Mouse (Mus musculus) MEL (cell line): Measurements from ENCODE around the gene Birc5. TPM values are rescaled to one million over a fixed set of nuclear protein-coding genes. Genes with fewer than 3 reads are reported as not detected.
A peak's percentile ranks its signal among the peaks of the same experiment; 100 is the strongest.

Experiments used
- DNase-seq: peaks from one replicate; pipeline ENCODE4 v3.0.0; 2011; ENCODE audit warnings: low read depth, low spot score
- H3K27ac ChIP-seq: 2 replicates; pipeline ENCODE4 v1.5.1; 2012; ENCODE audit warnings: low read depth, mild to moderate bottlenecking, control low read depth, low read length, moderate library complexity; ENCODE audit not compliant: control insufficient read depth
- H3K27me3 ChIP-seq, 2 experiments: fragments of 150-350 bp in 1 of 2; sonication (generic) in 1 of 2; 2 replicates each; pipeline ENCODE4 v1.6.1; 2012; ENCODE audit warnings: low read length in 2 of 2, mild to moderate bottlenecking in 2 of 2, improper control_type of control experiment in 1 of 2, moderate library complexity in 1 of 2; ENCODE audit not compliant: insufficient read depth in 2 of 2, control insufficient read depth in 1 of 2
- H3K36me3 ChIP-seq, 2 experiments: 2 replicates each; pipeline ENCODE4 v1.6.1; 2012 to 2014; ENCODE audit warnings: low read length in 2 of 2, improper control_type of control experiment in 1 of 2, inconsistent platforms in 1 of 2, mild to moderate bottlenecking in 1 of 2; ENCODE audit not compliant: insufficient read depth in 2 of 2, control insufficient read depth in 1 of 2
- H3K4me1 ChIP-seq, 2 experiments: fragments of 150-350 bp in 1 of 2; sonication (generic) in 1 of 2; 2 replicates each; pipeline ENCODE4 v1.6.1; 2012; ENCODE audit warnings: low read length in 2 of 2, improper control_type of control experiment in 1 of 2, mild to moderate bottlenecking in 1 of 2; ENCODE audit not compliant: insufficient read depth in 2 of 2, control insufficient read depth in 1 of 2
- H3K4me3 ChIP-seq, 2 experiments: fragments of 150-350 bp in 1 of 2; sonication (generic) in 1 of 2; 2 replicates each; pipeline ENCODE4 v1.5.1; 2012; ENCODE audit warnings: low read depth in 2 of 2, low read length in 2 of 2, mild to moderate bottlenecking in 2 of 2, moderate library complexity in 2 of 2, control low read depth in 1 of 2, improper control_type of control experiment in 1 of 2; ENCODE audit not compliant: control insufficient read depth in 1 of 2, insufficient read depth in 1 of 2
- H3K79me2 ChIP-seq: 2 replicates; pipeline ENCODE4 v1.6.1; 2012; ENCODE audit warnings: mild to moderate bottlenecking, low read length, moderate library complexity; ENCODE audit not compliant: control insufficient read depth, poor library complexity, insufficient read depth
- H3K9ac ChIP-seq: 2 replicates; pipeline ENCODE4 v1.6.1; 2012; ENCODE audit warnings: low read depth, mild to moderate bottlenecking, control low read depth, low read length, moderate library complexity; ENCODE audit not compliant: control insufficient read depth, poor library complexity, severe bottlenecking
- H3K9me3 ChIP-seq: fragments of 150-350 bp; sonication (generic); replicated peaks from 2 replicates; pipeline ENCODE4 v1.6.1; 2012; ENCODE audit warnings: mild to moderate bottlenecking, low read length, improper control_type of control experiment, moderate library complexity; ENCODE audit not compliant: insufficient read depth
- BHLHE40 ChIP-seq: IDR thresholded peaks from 2 replicates; pipeline ENCODE4 v1.6.1; 2012; ENCODE audit warnings: low read depth, mild to moderate bottlenecking, inconsistent platforms, low read length, improper control_type of control experiment, borderline replicate concordance
- CHD1 ChIP-seq: IDR thresholded peaks from 2 replicates; pipeline ENCODE4 v1.6.1; 2012; ENCODE audit warnings: low read depth, mild to moderate bottlenecking, inconsistent platforms, low read length, improper control_type of control experiment
- CHD2 ChIP-seq: IDR thresholded peaks from 2 replicates; pipeline ENCODE4 v1.6.1; 2011; ENCODE audit warnings: low read length, improper control_type of control experiment
- CTCF ChIP-seq, 3 experiments: IDR thresholded peaks in 2 of 3; conservative IDR thresholded peaks in 1 of 3; 2 replicates each; pipeline ENCODE4 v1.5.1; 2011 to 2012; ENCODE audit warnings: low read length in 3 of 3, low read depth in 2 of 3, mild to moderate bottlenecking in 2 of 3, improper control_type of control experiment in 1 of 3, inconsistent platforms in 1 of 3, mixed read lengths in 1 of 3, moderate library complexity in 1 of 3; ENCODE audit not compliant: control insufficient read depth in 1 of 3, insufficient read depth in 1 of 3, poor library complexity in 1 of 3, severe bottlenecking in 1 of 3
- E2F4 ChIP-seq: IDR thresholded peaks from 2 replicates; pipeline ENCODE4 v1.6.1; 2011; ENCODE audit warnings: low read depth, low read length, improper control_type of control experiment, borderline replicate concordance
- ELF1 ChIP-seq: IDR thresholded peaks from 2 replicates; pipeline ENCODE4 v1.6.1; 2014; ENCODE audit warnings: low read depth, mild to moderate bottlenecking, inconsistent platforms, low read length, improper control_type of control experiment, moderate library complexity
- ETS1 ChIP-seq: IDR thresholded peaks from 2 replicates; pipeline ENCODE4 v1.6.1; 2012; ENCODE audit warnings: low read depth, mild to moderate bottlenecking, inconsistent platforms, low read length, improper control_type of control experiment, moderate library complexity
- GATA1 ChIP-seq: IDR thresholded peaks from 2 replicates; pipeline ENCODE4 v1.6.1; 2011; ENCODE audit warnings: low read depth, low read length, improper control_type of control experiment
- HCFC1 ChIP-seq: IDR thresholded peaks from 2 replicates; pipeline ENCODE4 v1.6.1; 2012; ENCODE audit warnings: low read depth, mild to moderate bottlenecking, inconsistent platforms, low read length, improper control_type of control experiment, moderate library complexity
- JUND ChIP-seq: IDR thresholded peaks from 2 replicates; pipeline ENCODE4 v1.6.1; 2011; ENCODE audit warnings: low read depth, mild to moderate bottlenecking, improper control_type of control experiment, low read length
- MAFK ChIP-seq: IDR thresholded peaks from 2 replicates; pipeline ENCODE4 v1.6.1; 2011; ENCODE audit warnings: low read depth, mild to moderate bottlenecking, low read length, improper control_type of control experiment, borderline replicate concordance
- MAX ChIP-seq: IDR thresholded peaks from 2 replicates; pipeline ENCODE4 v1.6.1; 2011; ENCODE audit warnings: low read length, improper control_type of control experiment
- MAZ ChIP-seq: IDR thresholded peaks from 2 replicates; pipeline ENCODE4 v1.6.1; 2012; ENCODE audit warnings: low read depth, mild to moderate bottlenecking, inconsistent platforms, low read length, improper control_type of control experiment
- MYC ChIP-seq: IDR thresholded peaks from 2 replicates; pipeline ENCODE4 v1.6.1; 2011; ENCODE audit warnings: low read depth, mild to moderate bottlenecking, low read length, improper control_type of control experiment, moderate library complexity
- NELFE ChIP-seq: IDR thresholded peaks from 2 replicates; pipeline ENCODE4 v1.6.1; 2011; ENCODE audit warnings: low read depth, low read length, improper control_type of control experiment
- NRF1 ChIP-seq: IDR thresholded peaks from 2 replicates; pipeline ENCODE4 v1.6.1; 2014; ENCODE audit warnings: low read depth, mild to moderate bottlenecking, inconsistent platforms, low read length, improper control_type of control experiment, moderate library complexity; ENCODE audit not compliant: poor library complexity, insufficient read depth, severe bottlenecking
- POLR2A ChIP-seq, 2 experiments: IDR thresholded peaks; 2 replicates each; pipeline ENCODE4 v1.6.1; 2011 to 2012; ENCODE audit warnings: low read length in 2 of 2, mild to moderate bottlenecking in 2 of 2, control low read depth in 1 of 2, improper control_type of control experiment in 1 of 2, low read depth in 1 of 2, moderate library complexity in 1 of 2; ENCODE audit not compliant: control insufficient read depth in 1 of 2, insufficient read depth in 1 of 2, poor library complexity in 1 of 2
- POLR2AphosphoS5 ChIP-seq: IDR thresholded peaks from 2 replicates; pipeline ENCODE4 v1.6.1; 2012; ENCODE audit warnings: low read depth, borderline replicate concordance, mild to moderate bottlenecking, inconsistent platforms, low read length, moderate library complexity, mixed read lengths
- RAD21 ChIP-seq: IDR thresholded peaks from 2 replicates; pipeline ENCODE4 v1.6.1; 2011; ENCODE audit warnings: mild to moderate bottlenecking, low read depth, low read length, improper control_type of control experiment
- SIN3A ChIP-seq: IDR thresholded peaks from 2 replicates; pipeline ENCODE4 v1.6.1; 2012; ENCODE audit warnings: low read length, improper control_type of control experiment, inconsistent platforms
- SMC3 ChIP-seq: IDR thresholded peaks from 2 replicates; pipeline ENCODE4 v1.6.1; 2011; ENCODE audit warnings: low read depth, low read length, improper control_type of control experiment
- TAL1 ChIP-seq: IDR thresholded peaks from 2 replicates; pipeline ENCODE4 v1.6.1; 2012; ENCODE audit warnings: mild to moderate bottlenecking, inconsistent platforms, low read length, moderate library complexity, mixed read lengths
- TBP ChIP-seq: IDR thresholded peaks from 2 replicates; pipeline ENCODE4 v1.8.0; 2011; ENCODE audit warnings: low read depth, low read length, improper control_type of control experiment
- TCF12 ChIP-seq: IDR thresholded peaks from 2 replicates; pipeline ENCODE4 v1.6.1; 2014; ENCODE audit warnings: low read depth, mild to moderate bottlenecking, inconsistent platforms, low read length, improper control_type of control experiment, moderate library complexity
- USF1 ChIP-seq: IDR thresholded peaks from 2 replicates; pipeline ENCODE4 v1.6.1; 2014; ENCODE audit warnings: low read depth, mild to moderate bottlenecking, inconsistent platforms, low read length, improper control_type of control experiment, moderate library complexity
- USF2 ChIP-seq, 2 experiments: IDR thresholded peaks; 2 replicates each; pipeline ENCODE4 v1.6.1; 2011 to 2012; ENCODE audit warnings: improper control_type of control experiment in 2 of 2, low read length in 2 of 2, borderline replicate concordance in 1 of 2, inconsistent platforms in 1 of 2, low read depth in 1 of 2, mild to moderate bottlenecking in 1 of 2; ENCODE audit not compliant: insufficient read depth in 1 of 2
- ZC3H11A ChIP-seq: IDR thresholded peaks from 2 replicates; pipeline ENCODE4 v1.6.1; 2012; ENCODE audit warnings: low read depth, mild to moderate bottlenecking, inconsistent platforms, low read length, improper control_type of control experiment
- ZKSCAN1 ChIP-seq: IDR thresholded peaks from 2 replicates; pipeline ENCODE4 v1.6.1; 2012; ENCODE audit warnings: low read depth, mild to moderate bottlenecking, inconsistent platforms, low read length, improper control_type of control experiment, moderate library complexity
- ZMIZ1 ChIP-seq: IDR thresholded peaks from 2 replicates; pipeline ENCODE4 v1.6.1; 2012; ENCODE audit warnings: low read depth, mild to moderate bottlenecking, inconsistent platforms, low read length, improper control_type of control experiment, moderate library complexity
- ZNF384 ChIP-seq: IDR thresholded peaks from 2 replicates; pipeline ENCODE4 v1.6.1; 2012; ENCODE audit warnings: low read depth, mild to moderate bottlenecking, inconsistent platforms, low read length, improper control_type of control experiment
- polyA plus RNA-seq, 2 experiments: library from polyadenylated mRNA; stranded (reverse) in 1 of 2; unstranded in 1 of 2; fragments of >175 nt in 1 of 2; fragments of >200 nt in 1 of 2; gene quantifications; 2 replicates each; pipeline versions ENCODE4 v1.2.1 to v1.2.4; 2012; ENCODE audit warnings: low replicate concordance in 2 of 2, low read depth in 1 of 2; ENCODE audit not compliant: insufficient read length in 2 of 2, insufficient read depth in 1 of 2, missing spikeins in 1 of 2
- total RNA-seq: library from RNA; depleted of rRNA; stranded (reverse); fragments of 300-350 nt; gene quantifications from 2 replicates; pipeline ENCODE4 v1.2.3, GENCODE M21; 2012

Birc5 gene
- total and polyA plus RNA-seq, 3 experiments, result 214 to 242 TPM; not detected in 1

DNA sequence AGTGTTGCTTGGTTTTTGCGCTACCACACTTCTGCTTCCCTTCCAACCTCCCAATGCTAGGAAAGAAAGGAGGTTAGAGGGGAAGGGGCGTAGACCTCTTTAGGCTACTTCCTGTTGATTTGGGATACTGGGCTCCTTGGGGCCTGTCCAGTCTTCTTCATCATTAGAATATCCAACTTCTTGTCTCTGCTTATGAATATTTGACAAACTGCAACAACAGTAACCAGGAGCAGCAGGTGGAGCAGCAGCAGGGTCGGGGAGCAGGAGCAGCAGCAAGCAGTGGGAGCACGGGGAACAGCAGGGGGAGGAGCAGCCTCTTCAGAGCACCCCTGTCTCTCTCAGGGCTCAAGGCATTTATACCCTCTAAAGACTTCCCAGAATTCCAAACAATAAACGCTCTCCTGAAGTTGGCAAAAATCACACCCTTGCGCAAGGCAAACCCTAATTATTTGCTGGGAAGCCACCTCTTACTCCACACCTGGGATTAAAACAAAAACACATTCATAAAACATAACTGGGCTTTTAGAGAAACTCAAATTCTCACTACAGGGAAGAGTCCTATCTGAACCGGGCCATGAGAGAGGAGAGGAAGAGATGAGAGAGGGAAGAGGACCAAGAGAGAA lies 1.3 kb upstream of the Birc5 start (continued):
- TF ChIP-seq JUND (no peak), MAX (peak; percentile 54; the same call in 1 of the 2 replicates), TCF12 (peak; percentile 43; the same call in 1 of the 2 replicates), NELFE (peak; percentile 40), MAFK (no peak), CTCF (IDR thresholded peaks at IDR 0.05 in 2 of 3, conservative IDR thresholded peaks at IDR 0.05 in 1 of 3; ENCODE audit: control insufficient read depth in 1 of 3, insufficient read depth in 1 of 3, low read depth in 2 of 3, low read length in 3 of 3, poor library complexity in 1 of 3, severe bottlenecking in 1 of 3) (no peak; a peak in 1 of 6 replicates), ZMIZ1 (0 out of 2 replicates have a peak, but pooled peaks have one; percentile 25), POLR2AphosphoS5 (no peak), ZC3H11A (no peak), ZKSCAN1 (no peak), RAD21 (no peak), POLR2A (IDR thresholded peaks at IDR 0.05; ENCODE audit: control insufficient read depth in 1 of 2, insufficient read depth in 1 of 2, low read depth in 1 of 2, low read length in 2 of 2, poor library complexity in 1 of 2) (no peak; a peak in 1 of 4 replicates), USF2 (IDR thresholded peaks at IDR 0.05; ENCODE audit: borderline replicate concordance in 1 of 2, insufficient read depth in 1 of 2, low read depth in 1 of 2, low read length in 2 of 2) (no peak), USF1 (0 out of 2 replicates have a peak, but pooled peaks have one; percentile 7), TAL1 (no peak), ELF1 (0 out of 2 replicates have a peak, but pooled peaks have one; percentile 28), HCFC1 (peak; percentile 62; the same call in 1 of the 2 replicates), MYC (0 out of 2 replicates have a peak, but pooled peaks have one; percentile 3), TBP (no peak), SMC3 (peak; percentile 13; the same call in 1 of the 2 replicates)
- TF ChIP-seq, all 39 proteins: peak for 17

DNA sequence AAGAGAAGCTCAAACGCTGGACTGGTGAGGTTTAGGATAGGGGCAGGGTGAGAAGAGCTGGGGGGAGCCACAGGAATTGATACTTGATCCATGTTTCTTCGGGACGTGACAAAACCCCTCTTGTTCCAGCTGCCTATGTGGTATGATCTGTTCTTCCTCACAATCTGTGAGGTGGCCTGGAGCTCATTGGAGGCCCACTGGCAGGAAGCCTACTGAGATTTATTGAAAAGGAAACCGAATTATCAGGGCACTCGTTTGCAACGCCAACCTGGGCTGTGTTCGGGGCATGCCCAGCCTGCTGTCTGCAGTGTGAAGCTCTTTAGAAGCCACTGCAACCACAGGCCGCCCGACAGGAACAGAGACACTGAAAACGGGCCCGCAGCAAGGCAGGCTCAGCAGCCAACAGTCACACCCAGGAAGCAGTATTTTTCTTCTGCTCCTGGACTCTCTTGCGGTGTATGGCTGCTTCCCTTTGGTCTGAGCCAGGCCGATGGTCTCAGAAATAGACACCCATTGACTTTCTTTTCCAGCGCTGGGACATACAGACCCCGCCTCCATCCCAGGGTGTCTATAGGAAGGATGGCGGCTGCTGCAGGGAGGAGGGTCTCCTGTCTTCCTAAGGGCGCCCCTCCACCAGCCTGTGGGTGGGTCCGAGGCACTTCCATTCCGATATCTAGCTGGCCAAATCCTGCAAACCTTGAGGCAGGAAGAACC lies 623 bp upstream of the Birc5 start:
- H3K79me2 ChIP-seq, result peaks cover 28% of the 10 kb centered on the region
- peak overlapping the region; percentile 67 for H3K9ac ChIP-seq
- H3K4me3 ChIP-seq, result peak overlapping the region; percentile 58 to 68
- no peaks in the 10 kb centered on the region for H3K9me3 ChIP-seq
- peak overlapping the region; percentile 57 for H3K27ac ChIP-seq
- H3K36me3 ChIP-seq, result peaks cover 19 to 26% of the 10 kb centered on the region in 2 experiments
- H3K27me3 ChIP-seq, result no peaks in the 10 kb centered on the region
- peaks cover 19 to 21% of the 10 kb centered on the region in 2 experiments for H3K4me1 ChIP-seq
- no peak for DNase-seq
- TF ChIP-seq MYC (no peak), CHD2 (no peak), POLR2A (IDR thresholded peaks at IDR 0.05; ENCODE audit: control insufficient read depth in 1 of 2, insufficient read depth in 1 of 2, low read depth in 1 of 2, low read length in 2 of 2, poor library complexity in 1 of 2) (no peak), TBP (no peak), MAFK (no peak), TCF12 (0 out of 2 replicates have a peak, but pooled peaks have one; percentile 16), CTCF (IDR thresholded peaks at IDR 0.05 in 2 of 3, conservative IDR thresholded peaks at IDR 0.05 in 1 of 3; ENCODE audit: control insufficient read depth in 1 of 3, insufficient read depth in 1 of 3, low read depth in 2 of 3, low read length in 3 of 3, poor library complexity in 1 of 3, severe bottlenecking in 1 of 3) (no peak), GATA1 (no peak), SMC3 (no peak), ETS1 (no peak; the same call in 1 of the 2 replicates), E2F4 (no peak), CHD1 (peak; percentile 87; the same call in 1 of the 2 replicates), NRF1 (no peak), USF2 (IDR thresholded peaks at IDR 0.05; ENCODE audit: borderline replicate concordance in 1 of 2, insufficient read depth in 1 of 2, low read depth in 1 of 2, low read length in 2 of 2) (no peak), TAL1 (no peak), MAZ (no peak), SIN3A (0 out of 2 replicates have a peak, but pooled peaks have one; percentile 1), BHLHE40 (no peak), ZNF384 (no peak), ELF1 (peak; percentile 19; the same call in 1 of the 2 replicates), USF1 (no peak)
